Mouse (Mus musculus) forebrain, postnatal 0 days (tissue): Measurements from ENCODE around the gene Ccdc184. TPM values are rescaled to one million over a fixed set of nuclear protein-coding genes. Genes with fewer than 3 reads are reported as not detected.
A peak's percentile ranks its signal among the peaks of the same experiment; 100 is the strongest.

Source experiments
- ATAC-seq: fragments of 200-750 bp; cut with Nextera tagmentation; 2 replicates; pipeline ENCODE4 v1.8.0; 2017; ENCODE audit warnings: mild to moderate bottlenecking, moderate library complexity
- DNase-seq: peaks from one replicate; pipeline ENCODE4 v3.0.0-alpha.2; 2015
- H3K27ac ChIP-seq: fragments of 300-500 bp; sonication (generic); 2 replicates; pipeline ENCODE4 v1.5.1; 2014; ENCODE audit warnings: low read depth, mild to moderate bottlenecking, antibody characterized with exemption, low read length, moderate library complexity, mixed read lengths
- H3K27me3 ChIP-seq: fragments of 300-500 bp; sonication (generic); 2 replicates; pipeline ENCODE4 v1.6.1; 2014; ENCODE audit warnings: mild to moderate bottlenecking, low read length, mixed read lengths; ENCODE audit not compliant: insufficient read depth
- H3K36me3 ChIP-seq: fragments of 300-500 bp; sonication (generic); 2 replicates; pipeline ENCODE4 v1.6.1; 2014; ENCODE audit warnings: mild to moderate bottlenecking, moderate library complexity; ENCODE audit not compliant: insufficient read depth
- H3K4me1 ChIP-seq: fragments of 300-500 bp; sonication (generic); 2 replicates; pipeline ENCODE4 v1.6.1; 2014; ENCODE audit warnings: antibody characterized with exemption; ENCODE audit not compliant: insufficient read depth
- H3K4me2 ChIP-seq: fragments of 300-500 bp; sonication (generic); 2 replicates; pipeline ENCODE4 v1.6.1; 2014; ENCODE audit warnings: low read depth, mild to moderate bottlenecking, moderate library complexity
- H3K4me3 ChIP-seq: fragments of 300-500 bp; sonication (generic); 2 replicates; pipeline ENCODE4 v1.5.1; 2014; ENCODE audit warnings: low read depth, low read length, mixed read lengths
- H3K9ac ChIP-seq: fragments of 300-500 bp; sonication (generic); 2 replicates; pipeline ENCODE4 v1.6.1; 2014; ENCODE audit warnings: mild to moderate bottlenecking
- H3K9me3 ChIP-seq: fragments of 300-500 bp; sonication (generic); 2 replicates; pipeline ENCODE4 v1.6.1; 2016; ENCODE audit warnings: low read length
- CTCF ChIP-seq: sonication (generic); IDR thresholded peaks from 2 replicates; pipeline ENCODE4 v1.5.1; 2016; ENCODE audit warnings: antibody characterized with exemption, control low read depth, low read depth
- WGBS: fragments of 180-500 bp; shearing (Covaris S2); extraction: QIAGEN DNeasy Blood & Tissue Kit; methylation state at CpG from one replicate; pipeline ENCODE4 v1.1.7; 2014; 5-methylcytosine and 5-hydroxymethylcytosine counted together
- polyA plus RNA-seq: library from polyadenylated mRNA; unstranded; fragments of >200 nt; fragmentation: Nextera tagmentation; extraction: Ambion mirVana; gene quantifications from 2 replicates; pipeline ENCODE4 v1.2.1, GENCODE M21; 2015
- total RNA-seq: library from RNA; depleted of rRNA; stranded (reverse); fragments of >200 nt; gene quantifications from 2 replicates; pipeline ENCODE4 v1.2.3, GENCODE M21; 2014; rRNA removed

Gene Ccdc184
- total RNA-seq, result 50.7 and 66.0 TPM in 2 replicates
- polyA plus RNA-seq, result 56.3 and 68.9 TPM in 2 replicates

DNA sequence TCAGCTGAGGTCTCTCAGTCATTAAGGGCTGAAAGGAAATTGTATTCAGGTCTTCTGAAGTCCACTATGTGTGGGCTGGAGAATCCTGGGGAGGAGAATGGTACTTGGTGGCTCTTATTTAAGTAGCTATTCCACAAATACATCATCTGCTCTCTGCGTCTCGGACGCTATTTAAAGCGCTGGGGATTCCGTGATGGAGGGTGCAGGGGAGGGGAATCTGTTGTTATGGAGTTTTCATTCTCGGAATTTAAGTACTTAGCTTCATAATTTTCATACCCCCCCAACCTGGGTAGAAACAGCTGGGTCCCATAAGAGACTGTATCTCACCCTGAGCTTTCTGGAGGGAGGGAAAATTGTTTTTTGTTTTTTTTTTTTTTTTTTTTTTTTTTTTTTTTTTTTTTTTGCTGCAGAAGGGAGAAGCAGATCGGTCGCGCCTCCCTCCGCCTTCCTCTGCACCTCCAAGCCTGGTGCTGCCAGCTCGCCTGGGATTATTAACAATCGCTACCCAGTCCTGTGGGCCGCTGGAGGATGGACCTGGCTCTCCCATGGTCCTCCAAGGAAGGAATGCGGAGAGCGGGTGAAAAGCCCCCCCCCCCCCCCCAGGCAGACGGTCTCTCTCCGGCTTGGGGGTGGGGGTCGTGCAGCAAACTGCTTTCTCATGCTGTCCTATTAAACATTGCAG is at the start of gene Ccdc184:
Gene Ccdc184, plus strand, starts transcription at position 196 of the 682 bp plus-strand sequence.
- peak; percentile 66 for ATAC-seq
- no peak for TF ChIP-seq CTCF
- peak within 1 kb of the TSS; percentile 84 for H3K4me2 ChIP-seq
- no peaks in the 10 kb centered on the region; the same call in 1 of the 2 replicates for H3K27me3 ChIP-seq
- H3K27ac ChIP-seq, result peak within 1 kb of the TSS; percentile 92
- H3K36me3 ChIP-seq, result no peaks in the 10 kb centered on the region
- no peaks in the 10 kb centered on the region for H3K9me3 ChIP-seq
- DNase-seq, result peak; percentile 69
- H3K4me3 ChIP-seq, result peak within 1 kb of the TSS; percentile 74
- H3K9ac ChIP-seq, result peak within 1 kb of the TSS; percentile 80
- peaks cover 11% of the 10 kb centered on the region; the same call in 1 of the 2 replicates for H3K4me1 ChIP-seq
- WGBS, result under 1% methylated on average over 18 of the region's 18 CpGs

- ATAC-seq (no peak), DNase-seq (no peak)
- Histone ChIP-seq H3K27ac (no peak overlapping the region), H3K36me3 (peaks cover 79% of the 10 kb centered on the region), H3K27me3 (no peaks in the 10 kb centered on the region), H3K4me3 (no peak overlapping the region), H3K9me3 (no peaks in the 10 kb centered on the region), H3K4me1 (no peaks in the 10 kb centered on the region), H3K4me2 (no peak overlapping the region), H3K9ac (no peak overlapping the region)
- WGBS, result 91% methylated on average over 12 of the region's 12 CpGs
- TF ChIP-seq CTCF, result no peak
Measured at GRCm38 (mm10) chr15:98119363-98119762, 47.6 kb upstream of the Ccdc184 start.

DNA sequence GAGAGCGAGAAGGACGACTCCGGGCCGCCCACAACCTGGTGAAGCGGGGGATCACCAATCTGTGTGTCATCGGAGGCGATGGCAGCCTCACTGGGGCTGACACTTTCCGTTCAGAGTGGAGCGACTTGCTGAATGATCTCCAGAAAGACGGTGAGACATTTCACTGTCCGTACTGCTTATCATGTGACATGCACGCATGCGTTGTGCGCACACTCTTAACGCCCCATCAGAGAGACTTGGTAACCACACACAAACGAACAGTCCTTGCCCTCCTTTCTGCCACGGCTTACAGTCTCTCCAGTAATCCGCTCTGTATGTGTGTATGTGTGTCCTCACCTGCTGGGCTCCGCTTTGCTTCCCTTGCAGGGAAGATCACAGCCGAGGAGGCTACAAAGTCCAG is 46.1 kb upstream of the Ccdc184 start:
- H3K4me3 ChIP-seq, result no peak overlapping the region
- H3K36me3 ChIP-seq, result peaks cover 79% of the 10 kb centered on the region
- no peak overlapping the region for H3K9ac ChIP-seq
- H3K4me2 ChIP-seq, result no peak overlapping the region
- no peaks in the 10 kb centered on the region for H3K9me3 ChIP-seq
- no peaks in the 10 kb centered on the region for H3K4me1 ChIP-seq
- WGBS, result 94% methylated on average over 20 of the region's 20 CpGs
- TF ChIP-seq CTCF, result no peak
- DNase-seq (no peak), ATAC-seq (no peak)
- no peaks in the 10 kb centered on the region for H3K27me3 ChIP-seq
- no peak overlapping the region for H3K27ac ChIP-seq

DNA sequence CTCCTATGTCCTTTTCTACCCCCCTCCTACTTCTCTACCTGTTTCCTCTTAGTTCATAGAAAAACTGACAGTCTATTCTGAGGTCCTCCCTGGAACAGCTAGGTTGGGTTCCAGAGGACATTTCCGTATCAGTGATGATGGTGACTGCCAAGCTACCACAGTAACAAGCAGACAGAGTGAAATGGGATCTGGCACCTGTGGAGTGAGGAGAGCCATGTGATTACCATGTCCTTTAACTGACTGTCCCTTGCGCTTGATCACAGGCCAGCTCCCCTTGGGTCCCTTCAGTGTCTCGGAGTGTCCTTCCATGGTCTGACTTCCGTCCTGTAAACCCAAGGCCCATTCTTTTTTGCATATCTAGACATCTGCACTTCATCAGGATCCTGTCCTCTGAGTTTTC is 36.0 kb upstream of the Ccdc184 start:
- no peak for ATAC-seq
- Histone ChIP-seq H3K27ac (no peak overlapping the region), H3K9me3 (no peaks in the 10 kb centered on the region), H3K4me3 (no peak overlapping the region), H3K36me3 (peaks cover 94% of the 10 kb centered on the region), H3K4me2 (no peak overlapping the region), H3K4me1 (no peaks in the 10 kb centered on the region), H3K9ac (no peak overlapping the region), H3K27me3 (no peaks in the 10 kb centered on the region)
- no peak for TF ChIP-seq CTCF
- WGBS, result 95% methylated on average over 4 of the region's 4 CpGs
- DNase-seq, result no peak

- Histone ChIP-seq H3K4me3 (no peak overlapping the region), H3K4me1 (no peaks in the 10 kb centered on the region), H3K36me3 (peaks cover 94% of the 10 kb centered on the region), H3K9ac (no peak overlapping the region), H3K4me2 (no peak overlapping the region), H3K27ac (no peak overlapping the region), H3K9me3 (no peaks in the 10 kb centered on the region), H3K27me3 (no peaks in the 10 kb centered on the region)
- WGBS, result 91% methylated on average over 7 of the region's 7 CpGs
- no peak for DNase-seq
- TF ChIP-seq CTCF, result no peak
- no peak for ATAC-seq
Measured at GRCm38 (mm10) chr15:98131451-98131850, 35.5 kb upstream of the Ccdc184 start.

GRCm38 (mm10) chr15:98131942-98132655 is 34.9 kb upstream of the Ccdc184 start:
- WGBS, result 89% methylated on average over 15 of the region's 15 CpGs
- no peak overlapping the region for H3K4me2 ChIP-seq
- no peaks in the 10 kb centered on the region for H3K9me3 ChIP-seq
- no peak for DNase-seq
- H3K36me3 ChIP-seq, result peaks cover 93% of the 10 kb centered on the region
- no peak for ATAC-seq
- no peaks in the 10 kb centered on the region for H3K27me3 ChIP-seq
- no peak overlapping the region for H3K4me3 ChIP-seq
- no peak overlapping the region for H3K27ac ChIP-seq
- H3K4me1 ChIP-seq, result no peaks in the 10 kb centered on the region
- no peak for TF ChIP-seq CTCF
- no peak overlapping the region for H3K9ac ChIP-seq

- TF ChIP-seq CTCF, result no peak
- peaks cover 84% of the 10 kb centered on the region for H3K36me3 ChIP-seq
- 92% methylated on average over 3 of the region's 3 CpGs for WGBS
- no peak overlapping the region for H3K27ac ChIP-seq
- no peak overlapping the region for H3K4me3 ChIP-seq
- no peak for ATAC-seq
- H3K4me1 ChIP-seq, result no peaks in the 10 kb centered on the region
- H3K9ac ChIP-seq, result no peak overlapping the region
- no peak overlapping the region for H3K4me2 ChIP-seq
- H3K9me3 ChIP-seq, result no peaks in the 10 kb centered on the region
- no peak for DNase-seq
- no peaks in the 10 kb centered on the region for H3K27me3 ChIP-seq
Measured at GRCm38 (mm10) chr15:98133471-98133870, 33.5 kb upstream of the Ccdc184 start.
